Mouse (Mus musculus) CD4-positive, CD25-positive, alpha-beta regulatory T cell (primary cell): ENCODE measurements around the gene Olfr494. TPM values are rescaled to one million over a fixed set of nuclear protein-coding genes. Genes with fewer than 3 reads are reported as not detected.

Source experiments
- polyA plus RNA-seq: library from polyadenylated mRNA; unstranded; fragments of 100-300 nt; shearing (Covaris generic); gene quantifications from one replicate; pipeline ENCODE4 v1.2.1, GENCODE M21; 2017

Olfr494 gene
- polyA plus RNA-seq: not detected

DNA sequence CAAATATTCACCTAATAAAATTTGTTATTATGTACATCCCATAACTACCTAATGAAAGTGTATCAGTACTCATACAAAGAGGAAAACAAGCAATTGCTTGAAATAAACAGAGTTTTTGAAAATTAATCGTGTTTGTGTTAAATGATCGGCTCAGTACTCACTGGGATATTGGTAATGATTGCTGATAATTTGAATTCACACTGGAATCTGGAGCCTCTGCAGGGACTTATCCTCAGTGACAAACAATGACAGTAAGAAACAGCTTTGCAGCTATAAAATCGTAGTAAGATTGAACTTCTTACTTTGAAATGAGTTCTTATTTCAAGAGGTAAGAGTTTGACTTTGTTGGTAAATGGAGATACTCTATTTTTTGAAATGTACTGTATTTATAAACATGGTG lies at the start of gene Olfr494:
TSS of gene Olfr494 (plus strand) at position 301 of the 400 bp plus-strand sequence.

GRCm38 (mm10) chr7:108323574-108323973 lies 41.6 kb upstream of the Olfr494 start, which contains the start of gene Olfr492:
TSS of gene Olfr492 (minus strand) at chr7:108323674.

DNA sequence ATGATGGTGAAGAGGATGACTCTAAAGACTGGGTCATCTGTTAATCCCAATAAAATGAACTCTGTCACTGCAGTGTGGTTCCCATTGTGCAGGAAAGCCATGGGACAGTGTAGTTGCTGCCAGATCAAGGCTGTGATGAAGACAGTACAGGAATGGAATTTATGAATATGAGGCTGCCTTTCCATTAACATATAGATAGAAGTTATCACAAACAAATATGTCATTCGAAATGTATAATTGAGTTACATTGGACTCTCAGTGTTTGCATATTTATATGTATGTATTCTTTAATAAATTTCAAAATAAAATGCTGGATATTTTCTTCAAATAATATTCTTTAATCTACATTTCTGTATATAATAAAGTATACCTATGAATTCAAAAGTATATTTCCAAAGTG lies 18.3 kb upstream of the Olfr494 start, which contains the start of gene Olfr493:
TSS of gene Olfr493 (minus strand) at position 101 of the 400 bp plus-strand sequence.

DNA sequence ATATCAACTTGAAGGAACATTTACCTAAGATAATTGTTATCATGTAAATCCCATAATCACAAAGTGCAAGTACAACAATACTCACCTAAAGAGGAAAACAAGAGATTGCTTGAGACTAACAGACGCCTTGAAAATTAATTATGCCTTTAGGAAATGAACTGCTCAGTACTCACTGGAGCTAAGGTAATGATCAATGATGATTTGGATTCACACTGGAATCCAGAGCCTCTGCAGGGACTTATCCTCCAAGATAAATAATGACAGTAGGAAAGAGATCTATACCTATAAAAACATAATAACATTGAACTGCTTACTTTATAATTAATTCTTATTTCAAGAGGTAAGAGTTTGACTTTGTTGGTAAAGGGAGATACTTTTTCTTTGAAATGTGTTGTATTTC lies 27.7 kb downstream of the Olfr494 start, which contains the start of gene Olfr495:
TSS of gene Olfr495 (plus strand) at position 301 of the 400 bp plus-strand sequence.

Other genes starting within 250 kb of the Olfr494 start
- 0.04 TPM for gene Olfr484, start 237.9 kb upstream of the Olfr494 start, polyA plus RNA-seq
- gene Olfr485, start 205.5 kb upstream of the Olfr494 start, polyA plus RNA-seq: not detected
- gene Olfr486, start 192.6 kb upstream of the Olfr494 start, polyA plus RNA-seq: not detected
- not detected for gene Olfr487, start 150.7 kb upstream of the Olfr494 start, polyA plus RNA-seq
- gene Olfr488, start 107.0 kb upstream of the Olfr494 start, polyA plus RNA-seq: not detected
- gene Olfr490, start 76.4 kb upstream of the Olfr494 start, polyA plus RNA-seq: not detected
- gene Olfr491, start 51.9 kb upstream of the Olfr494 start, polyA plus RNA-seq: not detected
- gene Olfr492, start 41.7 kb upstream of the Olfr494 start, polyA plus RNA-seq: not detected
- gene Olfr493, start 18.4 kb upstream of the Olfr494 start, polyA plus RNA-seq: not detected
- not detected for gene Olfr495, start 27.8 kb downstream of the Olfr494 start, polyA plus RNA-seq
- gene Olfr497, start 55.1 kb downstream of the Olfr494 start, polyA plus RNA-seq: not detected
- gene Olfr498, start 100.0 kb downstream of the Olfr494 start, polyA plus RNA-seq: not detected
- gene Olfr502, start 159.7 kb downstream of the Olfr494 start, polyA plus RNA-seq: 0.11 TPM
- gene Olfr503, start 179.2 kb downstream of the Olfr494 start, polyA plus RNA-seq: not detected
- not detected for gene Olfr504, start 200.5 kb downstream of the Olfr494 start, polyA plus RNA-seq
- gene Olfr506, start 245.5 kb downstream of the Olfr494 start, polyA plus RNA-seq: not detected